Mouse (Mus musculus) hindbrain, embryonic 14.5 days (tissue): ENCODE data around the gene Sh3bp5. TPM values are rescaled to one million over a fixed set of nuclear protein-coding genes. Genes with fewer than 3 reads are reported as not detected.

Source experiments
- ATAC-seq: fragments of 200-750 bp; cut with Nextera tagmentation; 2 replicates; pipeline ENCODE4 v1.8.0; 2017; ENCODE audit warnings: moderate number of reproducible peaks, mild to moderate bottlenecking, moderate TSS enrichment, moderate library complexity; ENCODE audit not compliant: low FRiP score
- DNase-seq: peaks from one replicate; pipeline ENCODE4 v3.0.0-alpha.2; 2015; ENCODE audit warnings: low spot score
- H3K27ac ChIP-seq: fragments of 300-500 bp; sonication (generic); 2 replicates; pipeline ENCODE4 v1.5.1; 2014; ENCODE audit warnings: mild to moderate bottlenecking, moderate library complexity
- H3K27me3 ChIP-seq: fragments of 300-500 bp; sonication (generic); 2 replicates; pipeline ENCODE4 v1.6.1; 2014; ENCODE audit warnings: mild to moderate bottlenecking, low read length, mixed read lengths; ENCODE audit not compliant: control insufficient read depth, insufficient read depth
- H3K36me3 ChIP-seq: fragments of 300-500 bp; sonication (generic); replicated peaks from 2 replicates; pipeline ENCODE4 v1.6.1; 2014; ENCODE audit not compliant: control insufficient read depth, insufficient read depth
- H3K4me1 ChIP-seq: fragments of 300-500 bp; sonication (generic); replicated peaks from 2 replicates; pipeline ENCODE4 v1.6.1; 2014; ENCODE audit warnings: antibody characterized with exemption, low read length, mixed read lengths; ENCODE audit not compliant: control insufficient read depth, insufficient read depth
- H3K4me2 ChIP-seq: fragments of 300-500 bp; sonication (generic); replicated peaks from 2 replicates; pipeline ENCODE4 v1.6.1; 2014; ENCODE audit warnings: mild to moderate bottlenecking, moderate library complexity
- H3K4me3 ChIP-seq: fragments of 300-500 bp; sonication (generic); replicated peaks from 2 replicates; pipeline ENCODE4 v1.5.1; 2014; ENCODE audit warnings: mild to moderate bottlenecking, low read length
- H3K9ac ChIP-seq: fragments of 300-500 bp; sonication (generic); 2 replicates; pipeline ENCODE4 v1.6.1; 2014
- H3K9me3 ChIP-seq: fragments of 300-500 bp; sonication (generic); 2 replicates; pipeline ENCODE4 v1.6.1; 2016; ENCODE audit warnings: low read length; ENCODE audit not compliant: control insufficient read depth
- WGBS: fragments of 180-500 bp; shearing (Covaris S2); extraction: QIAGEN DNeasy Blood & Tissue Kit; methylation state at CpG from one replicate; pipeline ENCODE4 v1.1.7; 2014; 5-methylcytosine and 5-hydroxymethylcytosine counted together
- polyA plus RNA-seq: library from polyadenylated mRNA; unstranded; fragments of >200 nt; fragmentation: Nextera tagmentation; extraction: Ambion mirVana; gene quantifications from 2 replicates; pipeline ENCODE4 v1.2.1, GENCODE M21; 2014

Sh3bp5 gene
- polyA plus RNA-seq, 1 experiment from 2014 or later, result 93.7 TPM

DNA sequence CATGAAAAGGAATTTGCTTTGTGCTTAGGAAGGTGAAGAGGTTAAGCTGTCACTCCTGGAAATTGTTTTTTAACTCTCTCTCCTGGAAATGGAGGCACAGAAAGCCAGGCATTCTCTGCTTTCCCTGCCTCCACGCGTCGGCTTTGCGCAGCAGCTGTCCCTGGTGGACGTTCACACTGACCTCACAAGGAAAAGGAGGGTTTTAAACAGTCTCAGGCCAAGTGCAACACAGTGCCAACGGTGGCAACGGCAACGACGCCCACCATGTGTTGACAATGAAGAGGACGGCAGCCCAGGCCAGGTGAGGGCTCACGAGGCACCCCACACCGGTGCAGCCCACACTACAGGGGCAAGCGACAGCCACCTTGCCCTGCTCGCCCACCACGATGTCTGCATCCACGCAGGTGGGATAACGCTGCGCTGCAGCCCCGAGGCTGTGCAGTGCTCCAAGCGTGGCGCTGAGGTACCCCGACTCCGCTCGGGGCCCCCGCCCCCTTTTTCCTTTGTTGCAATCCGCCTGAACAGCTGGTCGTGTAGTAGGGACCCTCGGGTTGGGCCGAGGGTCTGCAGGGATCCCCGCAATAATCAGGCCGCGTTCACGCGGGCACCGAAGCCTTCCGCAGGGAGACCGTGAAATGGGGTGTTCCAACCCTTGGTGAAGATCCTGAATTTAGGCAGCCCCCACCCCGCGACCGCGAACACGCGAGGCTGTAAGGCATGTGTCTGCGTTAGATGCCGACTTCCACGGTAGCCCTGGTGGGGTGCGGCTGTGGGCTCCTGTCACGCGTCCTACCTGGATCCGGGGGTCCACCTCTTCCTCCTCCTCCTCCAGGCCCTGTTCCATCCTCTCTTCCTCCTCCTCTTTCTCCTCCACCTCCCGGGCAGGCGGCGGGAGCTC, 611 bp downstream of the Sh3bp5 start:
- ATAC-seq (peak; percentile 80), DNase-seq (peak; percentile 63)
- peak overlapping the region; percentile 93 for H3K9ac ChIP-seq
- peak overlapping the region; percentile 57 for H3K4me3 ChIP-seq
- peak overlapping the region; percentile 94 for H3K27ac ChIP-seq
- H3K9me3 ChIP-seq, result no peaks in the 10 kb centered on the region
- peaks cover 9% of the 10 kb centered on the region; the same call in 1 of the 2 replicates for H3K36me3 ChIP-seq
- WGBS, result under 1% methylated on average over 53 of the region's 53 CpGs
- peak overlapping the region; percentile 63 for H3K4me2 ChIP-seq
- peaks cover 29% of the 10 kb centered on the region for H3K4me1 ChIP-seq
- no peaks in the 10 kb centered on the region for H3K27me3 ChIP-seq

DNA sequence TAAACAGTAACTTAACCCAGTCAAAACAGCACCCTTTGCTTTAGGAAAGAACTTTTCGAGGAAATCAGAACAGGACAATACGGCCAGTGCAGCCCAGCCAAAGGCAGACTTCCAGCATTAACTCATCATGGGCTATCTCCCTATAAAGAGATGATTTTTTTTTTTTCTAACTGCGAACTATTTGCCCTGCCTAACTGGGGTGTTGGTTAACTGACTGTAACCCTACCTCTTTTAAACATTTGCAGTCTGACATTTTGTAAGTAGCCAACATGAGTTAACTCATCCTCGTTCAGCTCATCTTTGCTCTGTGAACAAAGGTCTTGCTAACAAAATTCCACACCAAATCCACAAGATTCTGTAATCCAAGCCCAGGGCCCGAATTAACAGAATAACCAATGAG, 1.5 kb downstream of the Sh3bp5 start:
- peaks cover 9% of the 10 kb centered on the region; the same call in 1 of the 2 replicates for H3K36me3 ChIP-seq
- peak overlapping the region; percentile 93 for H3K9ac ChIP-seq
- H3K27me3 ChIP-seq, result no peaks in the 10 kb centered on the region
- no peaks in the 10 kb centered on the region for H3K9me3 ChIP-seq
- peak overlapping the region; percentile 57 for H3K4me3 ChIP-seq
- H3K4me2 ChIP-seq, result peak overlapping the region; percentile 63
- no peak overlapping the region for H3K27ac ChIP-seq
- ATAC-seq, result no peak
- WGBS, result 51% methylated on average over 5 of the region's 5 CpGs
- no peak for DNase-seq
- peaks cover 29% of the 10 kb centered on the region for H3K4me1 ChIP-seq

DNA sequence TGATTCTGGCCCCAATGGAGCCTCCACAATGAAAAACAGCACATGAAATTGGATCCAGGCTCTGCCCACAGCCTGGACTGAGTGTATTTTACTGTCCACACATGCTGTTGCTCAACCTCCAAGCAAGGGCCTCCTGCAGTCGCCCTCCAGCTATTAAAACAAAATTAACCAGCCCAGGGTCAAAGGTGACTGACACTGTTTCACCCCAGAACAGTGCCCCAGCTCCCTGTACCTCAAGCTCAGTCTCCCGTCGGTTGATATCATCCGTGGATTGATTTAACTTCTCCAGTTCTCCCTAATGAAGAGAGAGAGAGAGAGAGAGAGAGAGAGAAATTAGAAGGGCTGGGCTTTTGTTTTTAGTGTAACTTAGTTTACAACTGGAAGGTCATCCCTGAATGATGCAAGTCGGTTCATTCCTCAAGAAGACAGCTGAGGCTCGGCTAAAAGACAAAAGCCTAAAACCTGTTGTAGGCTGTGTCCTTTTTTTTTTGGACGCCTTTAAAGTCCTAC, 2.0 kb downstream of the Sh3bp5 start:
- peak overlapping the region; percentile 93 for H3K9ac ChIP-seq
- no peak for DNase-seq
- WGBS, result 18% methylated on average over 7 of the region's 7 CpGs
- no peaks in the 10 kb centered on the region for H3K27me3 ChIP-seq
- H3K27ac ChIP-seq, result no peak overlapping the region
- no peak for ATAC-seq
- no peaks in the 10 kb centered on the region for H3K9me3 ChIP-seq
- peak overlapping the region; percentile 63 for H3K4me2 ChIP-seq
- peak overlapping the region; percentile 57 for H3K4me3 ChIP-seq
- H3K36me3 ChIP-seq, result peaks cover 9% of the 10 kb centered on the region; the same call in 1 of the 2 replicates
- peaks cover 29% of the 10 kb centered on the region for H3K4me1 ChIP-seq

DNA sequence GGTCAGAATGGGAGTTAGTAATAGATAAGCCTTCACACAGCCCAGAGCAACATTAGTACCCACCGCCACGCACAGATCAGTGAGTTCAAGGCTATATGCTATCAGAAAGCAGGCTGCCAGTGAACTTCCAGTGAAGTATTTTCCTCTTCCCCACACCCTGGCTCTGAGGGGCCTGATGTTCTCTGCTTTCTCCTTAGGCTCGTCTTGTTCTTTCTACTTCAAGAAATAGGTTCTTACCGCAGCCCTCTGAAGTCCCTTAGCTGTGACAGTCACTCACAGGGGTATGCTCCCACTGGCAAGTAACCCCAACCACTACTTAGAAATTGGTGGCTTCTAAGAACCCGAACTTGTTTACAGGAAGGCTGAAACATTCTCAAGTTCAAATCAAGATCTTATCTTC, 2.8 kb downstream of the Sh3bp5 start:
- H3K27me3 ChIP-seq, result no peaks in the 10 kb centered on the region
- H3K4me2 ChIP-seq, result peak overlapping the region; percentile 63; the same call in 1 of the 2 replicates
- 84% methylated on average over 5 of the region's 5 CpGs for WGBS
- no peak overlapping the region for H3K4me3 ChIP-seq
- H3K27ac ChIP-seq, result no peak overlapping the region
- DNase-seq, result no peak
- no peak for ATAC-seq
- no peak overlapping the region for H3K9ac ChIP-seq
- no peaks in the 10 kb centered on the region for H3K9me3 ChIP-seq
- peaks cover 11% of the 10 kb centered on the region for H3K36me3 ChIP-seq
- peaks cover 29% of the 10 kb centered on the region for H3K4me1 ChIP-seq

DNA sequence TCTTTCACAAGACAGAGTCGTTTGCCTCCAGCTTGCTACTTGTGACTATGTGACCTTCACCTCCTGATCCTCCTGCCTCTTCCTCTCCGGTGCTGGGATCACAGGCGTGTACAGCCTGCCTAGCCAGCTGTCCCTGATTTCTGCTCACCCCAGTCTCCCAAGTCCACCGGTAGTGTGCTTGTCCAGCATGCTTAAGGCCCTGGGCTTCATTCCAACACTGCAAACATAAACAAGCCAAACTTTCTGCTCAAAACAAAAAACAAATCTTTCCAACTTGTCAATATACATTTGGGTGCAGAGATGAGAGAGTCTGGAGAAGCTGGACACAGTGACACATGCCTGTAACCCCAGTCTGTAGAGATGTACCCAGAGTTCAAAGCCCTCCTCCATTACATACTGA, 3.5 kb downstream of the Sh3bp5 start:
- Histone ChIP-seq H3K9me3 (no peaks in the 10 kb centered on the region), H3K4me1 (peaks cover 29% of the 10 kb centered on the region), H3K9ac (no peak overlapping the region), H3K4me3 (no peak overlapping the region), H3K4me2 (no peak overlapping the region; the same call in 1 of the 2 replicates), H3K36me3 (peaks cover 18% of the 10 kb centered on the region), H3K27me3 (no peaks in the 10 kb centered on the region), H3K27ac (no peak overlapping the region)
- ATAC-seq, result no peak
- 60% methylated on average over 4 of the region's 4 CpGs for WGBS
- no peak for DNase-seq

DNA sequence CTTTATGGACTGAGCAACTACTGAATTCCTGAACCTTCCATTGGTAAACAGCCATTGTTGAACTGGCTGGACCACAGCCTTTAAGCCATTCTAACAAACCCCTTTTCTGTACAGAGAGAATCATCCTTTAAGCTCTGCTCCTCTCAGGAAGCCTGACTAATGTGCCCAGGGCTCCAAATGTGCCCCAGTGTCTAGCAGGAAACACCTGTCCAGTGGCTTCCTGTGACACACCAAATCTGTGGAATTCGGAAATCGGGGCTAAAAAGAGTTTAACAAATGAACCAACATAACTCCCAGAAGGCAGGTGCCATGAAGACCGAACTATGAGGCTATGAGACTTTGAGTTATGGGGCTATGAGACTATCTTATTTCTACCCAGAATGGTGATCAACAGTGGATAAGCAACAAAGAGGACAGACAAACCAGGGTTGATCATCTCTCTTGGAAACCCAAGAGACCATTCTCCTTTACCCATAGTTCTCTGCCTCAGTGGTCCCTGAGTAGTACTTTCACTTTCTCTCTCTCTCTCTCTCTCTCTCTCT, 4.0 kb downstream of the Sh3bp5 start:
- H3K4me2 ChIP-seq, result no peak overlapping the region
- no peak overlapping the region for H3K9ac ChIP-seq
- H3K9me3 ChIP-seq, result no peaks in the 10 kb centered on the region
- H3K4me3 ChIP-seq, result no peak overlapping the region
- DNase-seq (no peak), ATAC-seq (no peak)
- no peak overlapping the region for H3K27ac ChIP-seq
- peaks cover 29% of the 10 kb centered on the region for H3K4me1 ChIP-seq
- no peaks in the 10 kb centered on the region for H3K27me3 ChIP-seq
- peaks cover 24% of the 10 kb centered on the region for H3K36me3 ChIP-seq
- WGBS, result 88% methylated on average over 3 of the region's 3 CpGs

DNA sequence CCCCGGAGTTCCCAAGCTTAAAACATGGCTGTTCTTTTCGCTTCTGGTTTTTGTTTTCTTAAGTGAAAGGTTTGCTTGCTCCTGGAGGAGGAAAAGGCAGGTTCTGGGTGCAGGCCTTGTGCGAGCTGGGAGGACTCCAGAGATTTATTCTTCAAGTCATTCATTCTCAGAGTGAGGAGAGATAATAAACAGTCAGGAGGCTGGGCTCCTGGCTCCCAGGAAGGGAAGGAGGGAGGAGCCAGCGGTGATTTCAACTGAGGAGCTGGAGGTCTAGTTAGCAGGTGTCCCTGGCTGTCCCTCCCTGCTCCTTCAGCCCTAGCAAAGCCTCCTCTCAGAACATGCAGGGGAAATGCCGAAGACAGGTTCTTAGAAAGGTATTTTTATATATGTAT, 6.9 kb downstream of the Sh3bp5 start:
- Histone ChIP-seq H3K36me3 (peaks cover 40% of the 10 kb centered on the region), H3K4me1 (peaks cover 20% of the 10 kb centered on the region), H3K27me3 (no peaks in the 10 kb centered on the region), H3K4me3 (no peak overlapping the region), H3K9ac (no peak overlapping the region), H3K9me3 (no peaks in the 10 kb centered on the region), H3K27ac (no peak overlapping the region), H3K4me2 (no peak overlapping the region)
- DNase-seq (no peak), ATAC-seq (no peak)
- WGBS, result 62% methylated on average over 5 of the region's 5 CpGs

DNA sequence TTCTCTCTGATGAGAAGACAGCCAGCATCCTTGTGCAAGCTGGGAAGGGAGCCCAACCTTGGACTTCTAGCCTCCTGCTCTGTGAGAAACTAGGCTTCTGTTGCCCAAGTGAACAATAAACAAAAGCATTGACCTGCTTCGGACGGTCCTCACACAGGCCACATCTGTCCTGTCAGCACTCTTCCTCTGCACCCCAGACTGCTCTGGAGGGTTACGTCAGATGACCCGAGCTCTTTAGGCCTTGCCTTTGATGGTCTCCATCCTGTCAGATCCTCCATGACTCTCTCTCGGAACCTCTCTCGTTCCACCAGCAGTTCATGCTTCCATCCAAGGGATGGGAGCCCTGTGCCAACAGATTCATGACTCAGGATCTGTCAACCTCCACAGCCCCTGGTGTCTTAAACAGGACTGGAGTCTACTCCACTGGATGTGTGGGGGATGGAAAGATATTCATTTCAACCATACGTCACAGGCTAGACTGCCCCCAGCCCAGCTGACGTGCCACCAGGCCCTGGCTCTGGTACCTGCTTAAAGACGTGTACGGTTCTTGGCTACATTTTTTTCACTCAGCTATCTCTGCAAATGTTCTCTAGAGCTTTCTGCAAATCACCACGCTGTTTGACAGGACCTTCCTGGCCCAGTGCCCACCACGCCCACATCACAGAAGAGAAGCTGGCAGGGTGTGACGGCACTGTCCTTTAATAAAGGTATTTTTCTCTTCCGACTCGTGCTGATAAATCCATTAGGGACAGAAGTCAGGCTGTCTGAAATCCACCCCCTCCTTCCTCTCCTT, 7.5 kb downstream of the Sh3bp5 start:
- Histone ChIP-seq H3K9me3 (no peaks in the 10 kb centered on the region), H3K4me2 (no peak overlapping the region), H3K4me3 (no peak overlapping the region), H3K27ac (no peak overlapping the region), H3K36me3 (peaks cover 42% of the 10 kb centered on the region), H3K27me3 (no peaks in the 10 kb centered on the region), H3K4me1 (peaks cover 18% of the 10 kb centered on the region), H3K9ac (no peak overlapping the region)
- ATAC-seq (no peak; the same call in 1 of the 2 replicates), DNase-seq (no peak)
- WGBS, result 70% methylated on average over 15 of the region's 15 CpGs
